Mouse (Mus musculus) ES-CJ7 (cell line): Measurements from ENCODE around the gene Zbtb18.

Experiments
- DNase-seq: peaks from one replicate; pipeline ENCODE4 v3.0.0; 2011; ENCODE audit warnings: low read depth, low spot score

The Zbtb18 gene

GRCm38 (mm10) chr1:177442196-177442808 lies at the start of gene Zbtb18:
Gene Zbtb18 (plus strand): TSS chr1:177442351.
- DNase-seq: no peak

GRCm38 (mm10) chr1:177397455-177397854 lies 44.7 kb upstream of the Zbtb18 start:
- no peak for DNase-seq

- DNase-seq: no peak
These were observed 37.0 kb upstream of the Zbtb18 start for GRCm38 (mm10) chr1:177405170-177405569.

- peak; percentile 49 for DNase-seq
These were observed 33.5 kb upstream of the Zbtb18 start for GRCm38 (mm10) chr1:177408690-177409089.

- no peak for DNase-seq
These were observed 31.3 kb upstream of the Zbtb18 start for GRCm38 (mm10) chr1:177410769-177411348.

- peak; percentile 10 for DNase-seq
These were observed 30.5 kb upstream of the Zbtb18 start for GRCm38 (mm10) chr1:177411359-177412358.

GRCm38 (mm10) chr1:177419331-177419730 lies 22.8 kb upstream of the Zbtb18 start:
- DNase-seq: no peak

- no peak for DNase-seq
These were observed 22.0 kb upstream of the Zbtb18 start for GRCm38 (mm10) chr1:177420126-177420525.

GRCm38 (mm10) chr1:177427862-177428261 lies 14.3 kb upstream of the Zbtb18 start:
- DNase-seq: no peak

GRCm38 (mm10) chr1:177428338-177428737 lies 13.8 kb upstream of the Zbtb18 start:
- DNase-seq: no peak

- no peak for DNase-seq
These were observed 13.1 kb upstream of the Zbtb18 start for GRCm38 (mm10) chr1:177429067-177429466.

- DNase-seq: no peak
These were observed 1.7 kb upstream of the Zbtb18 start for GRCm38 (mm10) chr1:177440411-177440810.

GRCm38 (mm10) chr1:177440981-177441491 lies 1.1 kb upstream of the Zbtb18 start:
- DNase-seq: no peak

- peak; percentile 98 for DNase-seq
These were observed 507 bp upstream of the Zbtb18 start for GRCm38 (mm10) chr1:177441492-177442195.

- peak; percentile 27 for DNase-seq
These were observed 921 bp downstream of the Zbtb18 start for GRCm38 (mm10) chr1:177442821-177443723.

GRCm38 (mm10) chr1:177443724-177444482 lies 1.8 kb downstream of the Zbtb18 start:
- no peak for DNase-seq

GRCm38 (mm10) chr1:177444483-177444810 lies 2.3 kb downstream of the Zbtb18 start:
- DNase-seq: no peak

- DNase-seq: no peak
These were observed 2.8 kb downstream of the Zbtb18 start for GRCm38 (mm10) chr1:177444941-177445340.

- DNase-seq: no peak
These were observed 3.4 kb downstream of the Zbtb18 start for GRCm38 (mm10) chr1:177445461-177446130.
